Mouse (Mus musculus) embryonic facial prominence, embryonic 11.5 days (tissue): ENCODE measurements around the gene Med21. TPM values are rescaled to one million over a fixed set of nuclear protein-coding genes. Genes with fewer than 3 reads are reported as not detected.

Experiments used
- ATAC-seq: fragments of 200-750 bp; cut with Nextera tagmentation; replicated peaks from 2 replicates; pipeline ENCODE4 v1.8.0; 2017; ENCODE audit warnings: low read depth; ENCODE audit not compliant: insufficient number of reproducible peaks, low FRiP score, low TSS enrichment
- DNase-seq: peaks from one replicate; pipeline ENCODE4 v3.0.0-alpha.2; 2015; ENCODE audit warnings: low spot score
- H3K27ac ChIP-seq: fragments of 300-500 bp; sonication (generic); replicated peaks from 2 replicates; pipeline ENCODE4 v1.5.1; 2014; ENCODE audit warnings: mild to moderate bottlenecking, low read depth, low read length, control low read depth
- H3K27me3 ChIP-seq: fragments of 300-500 bp; sonication (generic); 2 replicates; pipeline ENCODE4 v1.6.1; 2014; ENCODE audit warnings: mild to moderate bottlenecking, low read length, moderate library complexity, mixed read lengths; ENCODE audit not compliant: control insufficient read depth, insufficient read depth
- H3K36me3 ChIP-seq: fragments of 300-500 bp; sonication (generic); replicated peaks from 2 replicates; pipeline ENCODE4 v1.6.1; 2014; ENCODE audit warnings: low read depth, mild to moderate bottlenecking, low read length, moderate library complexity, mixed read lengths; ENCODE audit not compliant: control insufficient read depth, insufficient read depth
- H3K4me1 ChIP-seq: fragments of 300-500 bp; sonication (generic); 2 replicates; pipeline ENCODE4 v1.6.1; 2014; ENCODE audit warnings: low read length, mixed read lengths; ENCODE audit not compliant: control insufficient read depth, insufficient read depth
- H3K4me2 ChIP-seq: fragments of 300-500 bp; sonication (generic); 2 replicates; pipeline ENCODE4 v1.6.1; 2014; ENCODE audit warnings: low read depth, mild to moderate bottlenecking, control low read depth, low read length, moderate library complexity
- H3K4me3 ChIP-seq: fragments of 300-500 bp; sonication (generic); 2 replicates; pipeline ENCODE4 v1.5.1; 2014; ENCODE audit warnings: low read depth, low read length, control low read depth
- H3K9ac ChIP-seq: fragments of 300-500 bp; sonication (generic); replicated peaks from 2 replicates; pipeline ENCODE4 v1.6.1; 2014; ENCODE audit warnings: mild to moderate bottlenecking, control low read depth, low read length
- H3K9me3 ChIP-seq: fragments of 300-500 bp; sonication (generic); replicated peaks from 2 replicates; pipeline ENCODE4 v1.6.1; 2016; ENCODE audit warnings: mild to moderate bottlenecking, low read length, inconsistent platforms, mixed read lengths; ENCODE audit not compliant: control insufficient read depth
- WGBS: fragments of 180-500 bp; shearing (Covaris S2); extraction: QIAGEN DNeasy Blood & Tissue Kit; methylation state at CpG from one replicate; pipeline ENCODE4 v1.1.7; 2014; 5-methylcytosine and 5-hydroxymethylcytosine counted together
- polyA plus RNA-seq: library from polyadenylated mRNA; unstranded; fragments of >200 nt; fragmentation: Nextera tagmentation; extraction: Ambion mirVana; gene quantifications from 2 replicates; pipeline ENCODE4 v1.2.1, GENCODE M21; 2014

Med21 gene
- polyA plus RNA-seq, 1 experiment from 2014 or later: 126 TPM

DNA sequence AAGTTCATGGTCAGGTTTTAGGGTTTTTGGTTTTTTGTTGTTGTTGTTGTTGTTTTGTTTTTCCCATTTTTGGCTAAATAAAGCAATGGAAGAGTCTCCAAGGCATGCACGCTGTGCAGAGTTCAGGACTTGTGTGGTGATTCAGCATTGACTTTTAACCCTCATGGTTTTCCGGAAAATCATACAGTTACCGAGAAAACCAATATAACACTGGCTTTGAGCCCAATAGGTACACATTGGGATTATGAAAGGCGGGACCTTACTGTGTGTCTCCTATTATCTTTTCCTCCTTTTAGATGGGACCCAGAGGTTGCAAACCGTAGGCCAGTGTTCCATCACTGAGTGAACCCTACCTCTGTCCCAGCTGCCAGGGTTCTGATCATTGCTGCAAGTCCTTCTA lies 22.6 kb downstream of the Med21 start:
- H3K27ac ChIP-seq: no peak overlapping the region
- no peaks in the 10 kb centered on the region for H3K27me3 ChIP-seq
- 91% methylated on average over 5 of the region's 5 CpGs for WGBS
- H3K4me3 ChIP-seq: no peak overlapping the region
- H3K4me2 ChIP-seq: no peak overlapping the region
- DNase-seq (no peak), ATAC-seq (no peak)
- H3K9me3 ChIP-seq: no peaks in the 10 kb centered on the region
- no peaks in the 10 kb centered on the region for H3K36me3 ChIP-seq
- H3K4me1 ChIP-seq: no peaks in the 10 kb centered on the region
- no peak overlapping the region for H3K9ac ChIP-seq

DNA sequence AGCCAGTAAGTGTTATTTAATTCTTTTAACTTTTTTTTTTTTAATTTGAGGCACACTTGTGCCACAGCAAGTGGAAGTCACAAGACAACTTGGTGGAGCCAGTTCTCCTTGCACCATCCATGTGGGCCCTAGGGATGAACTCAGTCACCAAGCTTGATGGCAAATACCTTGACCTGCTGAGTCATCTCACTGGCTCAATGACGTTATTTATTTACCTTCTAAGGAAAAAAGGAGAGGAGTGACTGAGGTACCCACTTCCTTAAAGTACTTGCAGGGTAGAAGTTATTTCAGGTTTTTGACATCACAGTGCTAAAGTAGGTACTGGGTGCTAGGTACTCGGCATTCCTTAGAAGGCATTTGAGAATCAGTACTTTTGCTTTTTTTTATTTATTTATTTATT lies 23.1 kb downstream of the Med21 start:
- no peak overlapping the region for H3K9ac ChIP-seq
- H3K9me3 ChIP-seq: no peaks in the 10 kb centered on the region
- no peaks in the 10 kb centered on the region for H3K4me1 ChIP-seq
- H3K4me3 ChIP-seq: no peak overlapping the region
- H3K27ac ChIP-seq: no peak overlapping the region
- ATAC-seq (no peak), DNase-seq (no peak)
- H3K4me2 ChIP-seq: no peak overlapping the region
- 91% methylated on average over 2 of the region's 2 CpGs for WGBS
- no peaks in the 10 kb centered on the region for H3K36me3 ChIP-seq
- H3K27me3 ChIP-seq: no peaks in the 10 kb centered on the region

DNA sequence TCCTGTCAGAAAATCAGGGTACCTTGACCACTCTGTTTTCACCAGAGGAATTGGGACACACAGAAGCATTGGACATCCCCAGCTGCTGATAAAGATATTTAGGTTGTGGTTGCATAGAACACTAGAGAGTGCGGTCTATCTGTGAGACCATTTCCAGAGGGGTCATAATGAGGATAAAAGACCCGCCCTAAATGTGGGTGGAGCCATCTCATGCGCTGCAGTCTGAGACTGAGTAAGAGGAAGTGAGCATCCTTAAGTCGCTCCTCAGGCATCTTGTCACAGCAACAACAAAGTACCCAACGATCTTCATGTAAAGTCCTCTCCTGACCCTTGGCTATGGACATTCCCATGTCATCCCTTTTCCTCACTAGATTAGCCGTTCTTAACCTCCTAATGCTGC lies 24.5 kb downstream of the Med21 start:
- H3K4me3 ChIP-seq: no peak overlapping the region
- H3K9ac ChIP-seq: no peak overlapping the region
- 82% methylated on average over 6 of the region's 6 CpGs for WGBS
- H3K9me3 ChIP-seq: no peaks in the 10 kb centered on the region
- H3K4me2 ChIP-seq: no peak overlapping the region
- no peaks in the 10 kb centered on the region for H3K27me3 ChIP-seq
- no peaks in the 10 kb centered on the region for H3K4me1 ChIP-seq
- no peaks in the 10 kb centered on the region for H3K36me3 ChIP-seq
- DNase-seq (no peak), ATAC-seq (no peak)
- H3K27ac ChIP-seq: no peak overlapping the region

- Histone ChIP-seq H3K27me3 (no peaks in the 10 kb centered on the region), H3K9ac (no peak overlapping the region), H3K4me1 (no peaks in the 10 kb centered on the region), H3K4me3 (no peak overlapping the region), H3K27ac (no peak overlapping the region), H3K36me3 (no peaks in the 10 kb centered on the region), H3K9me3 (no peaks in the 10 kb centered on the region), H3K4me2 (no peak overlapping the region)
- DNase-seq (no peak), ATAC-seq (no peak)
Measured at GRCm38 (mm10) chr6:146668606-146669005, 26.3 kb downstream of the Med21 start.

- DNase-seq (no peak), ATAC-seq (no peak)
- Histone ChIP-seq H3K27ac (no peak overlapping the region), H3K4me1 (no peaks in the 10 kb centered on the region), H3K9ac (no peak overlapping the region), H3K27me3 (no peaks in the 10 kb centered on the region), H3K9me3 (no peaks in the 10 kb centered on the region), H3K4me3 (no peak overlapping the region), H3K36me3 (no peaks in the 10 kb centered on the region), H3K4me2 (no peak overlapping the region)
- 89% methylated on average over 15 of the region's 15 CpGs for WGBS
Measured at GRCm38 (mm10) chr6:146670956-146671855, 28.9 kb downstream of the Med21 start.

DNA sequence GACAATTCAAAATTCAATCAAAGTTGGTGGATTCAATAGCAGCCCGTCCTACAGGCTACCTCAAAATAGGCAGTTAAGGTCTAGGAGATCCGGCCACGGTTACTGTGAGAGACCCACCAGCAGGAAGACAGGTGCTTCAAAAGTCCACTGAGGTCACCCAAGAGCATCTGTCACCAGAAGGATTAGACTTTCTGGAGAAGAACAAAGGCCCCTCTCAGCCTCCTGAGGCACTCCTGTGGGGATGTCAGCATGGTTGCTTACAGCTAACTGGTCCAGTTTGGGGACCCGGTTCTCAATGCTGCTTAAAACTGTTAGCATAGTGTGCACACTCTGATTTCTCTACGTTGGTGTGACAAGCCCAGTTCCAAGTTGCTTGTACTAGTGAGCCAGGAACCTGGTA lies 29.8 kb downstream of the Med21 start:
- Histone ChIP-seq H3K4me1 (no peaks in the 10 kb centered on the region), H3K4me3 (no peak overlapping the region), H3K4me2 (no peak overlapping the region), H3K27ac (no peak overlapping the region), H3K27me3 (no peaks in the 10 kb centered on the region), H3K36me3 (no peaks in the 10 kb centered on the region), H3K9me3 (no peaks in the 10 kb centered on the region), H3K9ac (no peak overlapping the region)
- 63% methylated on average over 5 of the region's 5 CpGs for WGBS
- ATAC-seq (no peak), DNase-seq (no peak)

DNA sequence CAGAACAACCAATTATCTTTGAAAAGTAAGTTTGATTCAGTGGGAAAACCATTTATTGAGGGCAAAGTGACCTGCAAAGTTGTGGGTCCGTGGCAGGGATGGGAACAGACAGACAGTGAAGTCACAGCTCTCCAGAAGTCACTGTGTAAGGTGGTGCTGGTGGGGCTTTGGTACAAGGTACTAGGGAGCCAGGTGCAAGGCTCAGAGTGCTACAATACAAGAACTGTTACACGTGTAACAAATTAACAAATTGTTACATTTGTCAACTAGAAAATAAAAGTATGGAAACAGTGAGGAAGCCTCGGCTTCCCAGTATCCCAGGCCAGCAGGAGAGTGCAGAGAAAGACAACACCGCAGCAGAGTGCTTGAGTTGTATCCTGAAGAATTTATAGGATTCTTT lies 31.3 kb downstream of the Med21 start:
- DNase-seq (no peak), ATAC-seq (no peak)
- H3K9ac ChIP-seq: no peak overlapping the region
- H3K9me3 ChIP-seq: no peaks in the 10 kb centered on the region
- H3K4me2 ChIP-seq: no peak overlapping the region
- H3K36me3 ChIP-seq: no peaks in the 10 kb centered on the region
- H3K27ac ChIP-seq: no peak overlapping the region
- no peaks in the 10 kb centered on the region for H3K27me3 ChIP-seq
- no peaks in the 10 kb centered on the region for H3K4me1 ChIP-seq
- WGBS: 78% methylated on average over 4 of the region's 4 CpGs
- H3K4me3 ChIP-seq: no peak overlapping the region

GRCm38 (mm10) chr6:146674420-146674819 lies 32.1 kb downstream of the Med21 start:
- no peak overlapping the region for H3K4me3 ChIP-seq
- H3K27ac ChIP-seq: no peak overlapping the region
- ATAC-seq (no peak), DNase-seq (no peak)
- WGBS: 82% methylated on average over 8 of the region's 8 CpGs
- no peak overlapping the region for H3K9ac ChIP-seq
- no peaks in the 10 kb centered on the region for H3K36me3 ChIP-seq
- no peaks in the 10 kb centered on the region for H3K9me3 ChIP-seq
- H3K27me3 ChIP-seq: no peaks in the 10 kb centered on the region
- no peak overlapping the region for H3K4me2 ChIP-seq
- H3K4me1 ChIP-seq: no peaks in the 10 kb centered on the region
